Mouse (Mus musculus) kidney, postnatal 10 days (tissue): ENCODE measurements around the gene Cactin.
A peak's percentile ranks its signal among the peaks of the same experiment; 100 is the strongest.

ENCODE experiments used
- DNase-seq: peaks from one replicate; pipeline ENCODE4 v3.0.0; 2021; ENCODE audit warnings: mixed read lengths

Gene Cactin

GRCm38 (mm10) chr10:81319741-81320549, 958 bp upstream of the Cactin start:
- peak; percentile 98 for DNase-seq

GRCm38 (mm10) chr10:81321436-81321835, 533 bp downstream of the Cactin start:
- no peak for DNase-seq

GRCm38 (mm10) chr10:81322444-81322843, 1.5 kb downstream of the Cactin start:
- DNase-seq = no peak

GRCm38 (mm10) chr10:81323141-81323775, 2.4 kb downstream of the Cactin start:
- DNase-seq = no peak

- DNase-seq = no peak
Observed at GRCm38 (mm10) chr10:81323791-81324530, 3.1 kb downstream of the Cactin start.

- no peak for DNase-seq
Observed at GRCm38 (mm10) chr10:81325176-81325575, 4.3 kb downstream of the Cactin start.

GRCm38 (mm10) chr10:81325781-81326180, 4.9 kb downstream of the Cactin start:
- DNase-seq = no peak

GRCm38 (mm10) chr10:81326858-81327257, 6.0 kb downstream of the Cactin start:
- peak; percentile 76 for DNase-seq

- peak; percentile 64 for DNase-seq
Observed at GRCm38 (mm10) chr10:81327959-81328358, 7.1 kb downstream of the Cactin start.

GRCm38 (mm10) chr10:81328386-81328785, 7.5 kb downstream of the Cactin start, which contains the start of gene Tbxa2r:
Gene Tbxa2r, plus strand, starts transcription at chr10:81328731.
- DNase-seq = peak; percentile 80

- peak; percentile 78 for DNase-seq
Observed at GRCm38 (mm10) chr10:81329194-81329975, 8.5 kb downstream of the Cactin start.

GRCm38 (mm10) chr10:81330007-81330406, 9.1 kb downstream of the Cactin start:
- peak; percentile 59 for DNase-seq

- DNase-seq = no peak
Observed at GRCm38 (mm10) chr10:81332277-81332676, 11.4 kb downstream of the Cactin start.

GRCm38 (mm10) chr10:81334324-81334723, 13.4 kb downstream of the Cactin start:
- DNase-seq = no peak

- peak; percentile 65 for DNase-seq
Observed at GRCm38 (mm10) chr10:81335393-81336340, 14.8 kb downstream of the Cactin start.

GRCm38 (mm10) chr10:81336558-81336957, 15.7 kb downstream of the Cactin start:
- DNase-seq = no peak

- DNase-seq = no peak
Observed at GRCm38 (mm10) chr10:81340551-81341332, 19.8 kb downstream of the Cactin start.

GRCm38 (mm10) chr10:81341333-81341949, 20.5 kb downstream of the Cactin start:
- peak; percentile 90 for DNase-seq

- DNase-seq = peak; percentile 50
Observed at GRCm38 (mm10) chr10:81342686-81343505, 22.0 kb downstream of the Cactin start, which contains the start of gene Gipc3. Gene Gipc3, minus strand, starts transcription at chr10:81343266.
